Comparison of ENCODE assay signal across 32 mouse cellular contexts in genomic region chr1:88472258-88472657, GRCm38 (mm10). TPM values are rescaled to one million over a fixed set of nuclear protein-coding genes. Genes with fewer than 3 reads are reported as not detected.
DNase-seq lines count a peak whose midpoint lies in the region; ATAC-seq lines count a peak whose summit lies in the region.
"Had no signal": no experiment of that assay in that cellular context is flagged by ENCODE, and none has a peak within 500 bp of the region (broad histone marks: within the 10 kb centered on the region; RNA-seq: fewer than 3 reads in every experiment).

No protein-coding gene starts in this region.

- peaks cover 32% of the 10 kb centered on the region for H3K4me1 ChIP-seq in forebrain, embryonic 10.5 days
- 0 out of 2 replicates have a peak, but pooled peaks cover 7% of the 10 kb centered on the region for H3K4me1 ChIP-seq in forebrain, embryonic 13.5 days
- H3K4me1 ChIP-seq in kidney, embryonic 15.5 days, result peaks cover 50% of the 10 kb centered on the region
- no peaks in the 10 kb centered on the region for H3K4me1 ChIP-seq in midbrain, embryonic 14.5 days (ENCODE audit: control insufficient read depth, insufficient read depth, low read length)

- H3K9ac ChIP-seq in forebrain, embryonic 13.5 days, result no peak overlapping the region
- H3K9ac ChIP-seq in kidney, embryonic 15.5 days, result no peak overlapping the region
- no peak overlapping the region for H3K9ac ChIP-seq in midbrain, embryonic 14.5 days (replicated peaks; ENCODE audit: low read length)
- H3K9ac ChIP-seq: embryonic facial prominence, embryonic 12.5 days; heart, embryonic 13.5 days; hindbrain, embryonic 14.5 days; limb, embryonic 13.5 days; lung, embryonic 15.5 days; neural tube, embryonic 13.5 days had no signal

- H3K27ac ChIP-seq in forebrain, embryonic 10.5 days, result peak overlapping the region; percentile 48; the same call in 1 of the 2 replicates
- H3K27ac ChIP-seq in forebrain, embryonic 13.5 days, result no peak overlapping the region
- peak overlapping the region; percentile 49; the same call in 1 of the 2 replicates for H3K27ac ChIP-seq in kidney, embryonic 15.5 days
- 0 out of 2 replicates have a peak overlapping the region, but pooled peaks have one; percentile 33 for H3K27ac ChIP-seq in midbrain, embryonic 14.5 days (replicated peaks; ENCODE audit: low read depth, low read length)
- H3K27ac ChIP-seq: embryonic facial prominence, embryonic 12.5 days; heart, embryonic 13.5 days; hindbrain, embryonic 14.5 days; layer of hippocampus, adult 2 months; left cerebral cortex, adult 2 months; limb, embryonic 13.5 days; lung, embryonic 15.5 days; neural tube, embryonic 13.5 days had no signal

- no peaks in the 10 kb centered on the region for H3K36me3 ChIP-seq in forebrain, embryonic 10.5 days (replicated peaks)
- no peaks in the 10 kb centered on the region for H3K36me3 ChIP-seq in forebrain, embryonic 13.5 days (ENCODE audit: poor library complexity, severe bottlenecking)
- H3K36me3 ChIP-seq in kidney, embryonic 15.5 days, result no peaks in the 10 kb centered on the region
- no peaks in the 10 kb centered on the region for H3K36me3 ChIP-seq in midbrain, embryonic 14.5 days (ENCODE audit: control insufficient read depth, insufficient read depth, low read length)
- H3K36me3 ChIP-seq: embryonic facial prominence, embryonic 12.5 days; G1E; heart, embryonic 13.5 days; limb, embryonic 13.5 days; lung, embryonic 15.5 days; neural tube, embryonic 13.5 days had no signal

- peaks cover 6% of the 10 kb centered on the region; the same call in 1 of the 2 replicates for H3K27me3 ChIP-seq in forebrain, embryonic 10.5 days (ENCODE audit: poor library complexity, severe bottlenecking)
- H3K27me3 ChIP-seq in forebrain, embryonic 13.5 days, result no peaks in the 10 kb centered on the region
- H3K27me3 ChIP-seq in kidney, embryonic 15.5 days, result no peaks in the 10 kb centered on the region
- H3K27me3 ChIP-seq in midbrain, embryonic 14.5 days (ENCODE audit: control insufficient read depth, insufficient read depth, low read length), result no peaks in the 10 kb centered on the region
- H3K27me3 ChIP-seq: embryonic facial prominence, embryonic 12.5 days; heart, embryonic 13.5 days; limb, embryonic 13.5 days; lung, embryonic 15.5 days; neural tube, embryonic 13.5 days; Patski had no signal

- DNase-seq in forebrain, embryonic 10.5 days (ENCODE audit: extremely low spot score, low spot score), result no peak
- DNase-seq in kidney, postnatal 14 days, result no peak
- peak; percentile 37 for DNase-seq in embryo, embryonic 10.5 days (ENCODE audit: low spot score)
- DNase-seq in midbrain, embryonic 14.5 days, result peak; percentile 48
- DNase-seq in spleen, postnatal 36 days (ENCODE audit: low spot score in 2 of 2), result no peak
- DNase-seq: adrenal gland, postnatal 14 days; cerebellum, adult 18-20 months; cerebellum, postnatal 10 days; gastrocnemius, postnatal 10 days; heart, postnatal 10 days; kidney, adult 18-20 months; kidney, postnatal 36 days; retina, postnatal 1 day; right cerebral cortex, postnatal 25 days; thymus, postnatal 14 days had no signal

- no peak overlapping the region for H3K4me3 ChIP-seq in forebrain, embryonic 10.5 days
- no peak overlapping the region for H3K4me3 ChIP-seq in forebrain, embryonic 13.5 days
- H3K4me3 ChIP-seq in kidney, embryonic 15.5 days (replicated peaks), result no peak overlapping the region
- H3K4me3 ChIP-seq in midbrain, embryonic 14.5 days (replicated peaks; ENCODE audit: low read depth, low read length), result no peak overlapping the region
- H3K4me3 ChIP-seq: embryonic facial prominence, embryonic 12.5 days; heart, embryonic 13.5 days; layer of hippocampus, adult 2 months; left cerebral cortex, adult 2 months; limb, embryonic 13.5 days; lung, embryonic 15.5 days; neural tube, embryonic 13.5 days had no signal

- ATAC-seq in forebrain, embryonic 13.5 days, result no peak
- no peak for ATAC-seq in kidney, embryonic 15.5 days (replicated peaks; ENCODE audit: low FRiP score)
- no peak for ATAC-seq in midbrain, embryonic 14.5 days (ENCODE audit: low FRiP score, low TSS enrichment)
- ATAC-seq in megakaryocyte progenitor cell, adult 5-6 weeks (replicated peaks; ENCODE audit: poor library complexity), result no peak
- ATAC-seq: Patski had no signal

- no peaks in the 10 kb centered on the region for H3K9me3 ChIP-seq in forebrain, embryonic 10.5 days
- H3K9me3 ChIP-seq in forebrain, embryonic 13.5 days (replicated peaks), result no peaks in the 10 kb centered on the region
- no peaks in the 10 kb centered on the region for H3K9me3 ChIP-seq in kidney, embryonic 15.5 days (replicated peaks)
- no peaks in the 10 kb centered on the region for H3K9me3 ChIP-seq in midbrain, embryonic 14.5 days (ENCODE audit: control insufficient read depth, low read length)
- H3K9me3 ChIP-seq: embryonic facial prominence, embryonic 12.5 days; G1E; heart, embryonic 13.5 days; limb, embryonic 13.5 days; lung, embryonic 15.5 days; neural tube, embryonic 13.5 days had no signal

- 27% methylated on average over 6 of the region's 6 CpGs for WGBS in forebrain, embryonic 10.5 days
- WGBS in forebrain, embryonic 13.5 days, result 4% methylated on average over 6 of the region's 6 CpGs
- 32% methylated on average over 6 of the region's 6 CpGs for WGBS in kidney, embryonic 15.5 days
- 5% methylated on average over 6 of the region's 6 CpGs for WGBS in midbrain, embryonic 14.5 days

- H3K4me2 ChIP-seq in forebrain, embryonic 13.5 days, result no peak overlapping the region
- no peak overlapping the region for H3K4me2 ChIP-seq in kidney, embryonic 15.5 days
- H3K4me2 ChIP-seq in midbrain, embryonic 14.5 days (ENCODE audit: low read length), result no peak overlapping the region
- H3K4me2 ChIP-seq: embryonic facial prominence, embryonic 12.5 days; heart, embryonic 13.5 days; hindbrain, embryonic 14.5 days; limb, embryonic 13.5 days; liver, embryonic 11.5 days; lung, embryonic 15.5 days; neural tube, embryonic 13.5 days had no signal

RNA-seq across cellular contexts. Expression of gene Glrp1, which starts 37.6 kb away (rescaled TPM):
- not detected in 2 replicates for polyA plus RNA-seq in forebrain, embryonic 10.5 days (2016; fragmentation: Nextera tagmentation; extraction: Ambion mirVana)
- polyA plus RNA-seq in forebrain, embryonic 13.5 days (2015; fragmentation: Nextera tagmentation; extraction: Ambion mirVana), result not detected in 2 replicates
- not detected in 2 replicates for polyA plus RNA-seq in kidney, embryonic 15.5 days (2015; fragmentation: Nextera tagmentation; extraction: Ambion mirVana)
- polyA plus RNA-seq in midbrain, embryonic 14.5 days (2014; fragmentation: Nextera tagmentation; extraction: Ambion mirVana), result not detected in 2 replicates
- 1.8 and 3.0 TPM in 2 replicates for total RNA-seq in megakaryocyte progenitor cell, adult 5-6 weeks (2015)
- total RNA-seq in megakaryocyte progenitor cell, adult 5-6 weeks (2017), result 1.3 TPM in 2 replicates
- total RNA-seq: adrenal gland, postnatal 14 days; gastrocnemius, postnatal 10 days; layer of hippocampus, adult 2 months; layer of hippocampus, postnatal 14 days; left cerebral cortex, adult 2 months; left cerebral cortex, postnatal 25 days had no signal
- polyA plus RNA-seq: embryonic facial prominence, embryonic 12.5 days; G1E; hindbrain, embryonic 14.5 days; limb, embryonic 13.5 days; neural tube, embryonic 13.5 days; Patski; urinary bladder, adult 2 months had no signal

Comparison
In these comparisons a context has a peak if more than half of its experiments do, and no peak if none do; other contexts are left out.
1. DNase-seq: peak in embryo, embryonic 10.5 days (single experiment) and midbrain, embryonic 14.5 days (single experiment); none in forebrain, embryonic 10.5 days (single experiment), kidney, postnatal 14 days (single experiment) and spleen, postnatal 36 days (0 of 2).